Mouse (Mus musculus): ENCODE measurements at regions not wholly inside any gene's neighbourhood (a gene's known extent, or its start where the extent isn't known, plus 50 kb on each side); places are given as distances from the start of the nearest gene placed in this dataset.

GRCm38 (mm10) chr12:26635665-26636241 is 166.7 kb downstream of the Cmpk2 start:
- DNase-seq (ENCODE audit: low read depth, low spot score): no peak

DNA sequence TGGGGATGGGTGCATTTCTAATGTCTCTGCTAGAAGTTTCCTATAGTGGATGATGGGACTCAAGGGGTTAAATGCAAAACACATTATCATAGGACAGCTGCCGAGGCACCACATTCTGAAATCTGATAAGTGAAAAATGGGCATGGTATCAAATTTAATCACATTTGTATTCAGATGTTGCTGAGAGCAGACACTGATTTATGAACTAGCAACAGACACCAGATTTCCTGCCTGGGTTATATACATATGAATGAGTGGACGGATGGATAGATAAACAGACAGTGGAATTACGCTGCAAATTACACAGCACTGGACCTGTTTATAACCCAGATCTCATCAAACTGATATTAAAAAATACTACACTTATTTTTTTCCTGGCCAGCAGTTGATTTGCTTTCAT is 166.2 kb downstream of the Cmpk2 start:
- DNase-seq (ENCODE audit: low read depth, low spot score): no peak

GRCm38 (mm10) chr12:26631795-26632122 is 162.8 kb downstream of the Cmpk2 start:
- DNase-seq (ENCODE audit: low read depth, low spot score): no peak

- DNase-seq (ENCODE audit: low read depth, low spot score): no peak
Observed at GRCm38 (mm10) chr12:26631111-26631794, 162.2 kb downstream of the Cmpk2 start.

- DNase-seq (ENCODE audit: low read depth, low spot score): no peak
Observed at GRCm38 (mm10) chr12:26621135-26621932, 152.3 kb downstream of the Cmpk2 start.

GRCm38 (mm10) chr12:26620501-26621134 is 151.6 kb downstream of the Cmpk2 start:
- DNase-seq (ENCODE audit: low read depth, low spot score): no peak

- DNase-seq (ENCODE audit: low read depth, low spot score): no peak
Observed at GRCm38 (mm10) chr12:26617969-26618368, 149.0 kb downstream of the Cmpk2 start.

DNA sequence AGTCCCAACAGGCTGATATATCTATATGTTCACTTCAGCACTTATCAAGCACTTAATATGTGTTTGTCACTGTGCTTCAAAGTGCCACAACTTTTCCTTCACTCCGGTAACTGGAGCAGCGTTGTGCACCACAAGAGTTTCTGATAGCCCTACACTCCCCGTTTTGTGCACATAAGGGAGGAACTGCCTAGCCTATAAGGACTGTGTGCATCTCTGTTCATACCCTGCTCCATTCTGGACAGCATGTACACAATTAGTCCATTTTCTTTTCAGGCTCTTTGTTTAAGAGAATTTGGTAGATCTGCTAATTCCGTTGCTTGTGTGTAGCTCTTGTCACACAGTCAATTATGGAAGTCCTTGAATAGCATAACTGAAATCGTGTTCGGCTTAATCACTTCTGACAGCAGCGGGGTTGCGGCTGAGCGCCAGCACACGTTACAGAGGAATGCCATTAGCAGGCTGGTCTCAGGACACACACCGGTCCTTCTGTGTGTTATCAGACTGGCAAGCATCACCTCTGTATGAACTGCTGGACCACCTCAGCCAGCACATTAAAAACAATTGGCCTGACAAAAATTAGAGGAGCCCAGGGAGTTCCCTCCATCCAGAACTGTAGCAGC is 144.2 kb downstream of the Cmpk2 start:
- DNase-seq (ENCODE audit: low read depth, low spot score): no peak

DNA sequence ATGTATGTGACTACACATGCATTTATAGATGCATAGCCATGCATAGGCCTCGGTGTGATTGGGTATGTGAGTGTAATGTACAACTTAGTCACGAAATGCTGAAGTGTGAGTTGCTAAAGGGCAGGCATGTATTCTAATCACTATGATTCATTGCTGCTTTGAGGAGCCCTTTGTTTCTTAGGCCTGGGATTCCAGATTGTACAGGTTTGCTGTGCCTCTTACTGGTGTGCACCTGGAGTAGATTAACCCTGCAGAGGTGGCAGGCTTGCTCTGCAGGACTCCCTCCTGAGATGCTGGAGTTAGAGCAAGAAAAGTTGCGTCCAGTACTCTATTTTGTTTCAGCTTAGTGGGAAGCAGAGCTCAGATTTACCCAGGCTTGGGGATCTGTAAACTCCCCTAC is 141.1 kb downstream of the Cmpk2 start:
- DNase-seq (ENCODE audit: low read depth, low spot score): no peak

DNA sequence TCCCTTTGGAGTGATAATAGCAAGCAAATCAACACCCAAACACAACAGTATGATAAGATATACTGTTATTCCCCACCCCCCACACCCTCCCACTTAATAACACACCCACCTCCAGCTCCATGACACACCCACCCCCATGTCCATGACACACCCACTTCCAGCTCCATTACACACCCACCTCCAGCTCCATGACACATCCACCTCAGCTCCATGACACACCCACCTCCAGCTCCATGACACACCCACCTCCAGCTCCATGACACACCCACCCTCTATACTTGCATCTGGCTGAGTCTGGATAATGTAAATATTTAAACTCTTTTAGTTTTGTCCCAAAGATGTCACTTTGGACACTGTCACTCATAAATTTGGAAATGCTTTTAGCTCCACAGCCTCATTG is 129.5 kb downstream of the Cmpk2 start:
- no peak for DNase-seq (ENCODE audit: low read depth, low spot score)

DNA sequence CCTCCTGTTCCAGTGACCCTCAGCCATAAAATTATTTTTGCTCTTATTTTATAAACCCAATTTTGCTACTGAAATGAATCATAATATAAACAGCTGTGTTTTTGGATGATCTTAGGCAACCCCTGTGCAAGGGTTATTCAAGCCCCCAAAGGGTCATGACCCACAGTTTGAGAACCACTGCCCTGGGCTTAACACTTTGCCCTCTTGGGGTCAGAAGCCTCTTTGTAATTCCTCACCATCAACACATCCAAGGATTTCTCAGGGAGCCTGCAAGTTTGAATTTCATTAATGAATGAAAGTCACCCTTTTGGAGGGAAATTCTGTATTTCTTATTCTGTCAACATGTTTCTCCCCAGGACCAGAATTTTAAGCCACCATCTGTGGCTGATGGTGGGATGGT is 123.1 kb downstream of the Cmpk2 start:
- no peak for DNase-seq (ENCODE audit: low read depth, low spot score)

GRCm38 (mm10) chr12:26589091-26589490 is 120.1 kb downstream of the Cmpk2 start:
- DNase-seq (ENCODE audit: low read depth, low spot score): no peak

- DNase-seq (ENCODE audit: low read depth, low spot score): no peak
Observed at GRCm38 (mm10) chr12:26577438-26577837, 108.4 kb downstream of the Cmpk2 start.

DNA sequence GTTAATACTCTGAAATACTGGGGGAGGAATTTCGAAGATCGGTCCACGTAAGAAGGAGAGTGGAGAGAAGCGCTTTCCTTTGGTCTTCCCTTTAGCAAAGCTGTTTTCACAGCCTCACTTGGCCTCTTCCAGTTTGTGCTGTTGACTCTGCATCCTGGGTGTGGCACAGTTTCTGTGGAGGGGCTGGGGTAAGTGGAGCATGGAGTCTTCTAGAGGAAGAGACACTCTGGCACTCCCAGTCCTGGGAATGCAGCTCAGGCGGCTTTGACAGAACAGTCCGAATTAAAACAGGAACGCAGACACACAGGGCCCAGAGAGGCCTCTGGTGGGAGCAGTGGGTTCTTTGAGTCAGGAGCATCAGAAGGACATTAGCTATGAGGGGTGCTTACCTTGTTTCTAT is 102.6 kb downstream of the Cmpk2 start:
- DNase-seq (ENCODE audit: low read depth, low spot score): no peak

- DNase-seq (ENCODE audit: low read depth, low spot score): no peak
Observed at GRCm38 (mm10) chr12:26567435-26567834, 98.4 kb downstream of the Cmpk2 start.

- no peak for DNase-seq (ENCODE audit: low read depth, low spot score)
Observed at GRCm38 (mm10) chr12:26562858-26563257, 93.9 kb downstream of the Cmpk2 start.

DNA sequence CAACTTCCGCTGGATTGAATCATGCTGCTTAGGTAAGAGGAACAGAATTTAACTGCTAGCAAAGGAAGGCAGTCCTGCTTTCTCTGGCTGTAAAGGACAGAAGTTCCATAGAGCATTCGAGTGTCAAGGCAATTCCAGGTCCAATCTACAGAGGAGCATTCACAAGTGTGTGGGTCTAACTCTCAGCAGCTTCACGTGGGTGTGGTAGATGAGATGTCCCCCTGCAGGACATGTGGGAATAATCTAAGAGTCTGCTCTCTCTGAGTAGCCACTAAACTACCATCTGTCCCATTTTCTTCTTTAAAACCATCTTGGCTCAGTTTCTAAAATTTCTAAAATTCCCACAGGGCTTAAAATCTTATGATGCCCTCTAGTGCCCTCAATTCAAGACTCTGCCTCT is 90.6 kb downstream of the Cmpk2 start:
- DNase-seq (ENCODE audit: low read depth, low spot score): no peak

GRCm38 (mm10) chr12:26557411-26557810 is 88.4 kb downstream of the Cmpk2 start:
- no peak for DNase-seq (ENCODE audit: low read depth, low spot score)

- DNase-seq (ENCODE audit: low read depth, low spot score): no peak
Observed at GRCm38 (mm10) chr12:26551168-26551926, 82.3 kb downstream of the Cmpk2 start.

DNA sequence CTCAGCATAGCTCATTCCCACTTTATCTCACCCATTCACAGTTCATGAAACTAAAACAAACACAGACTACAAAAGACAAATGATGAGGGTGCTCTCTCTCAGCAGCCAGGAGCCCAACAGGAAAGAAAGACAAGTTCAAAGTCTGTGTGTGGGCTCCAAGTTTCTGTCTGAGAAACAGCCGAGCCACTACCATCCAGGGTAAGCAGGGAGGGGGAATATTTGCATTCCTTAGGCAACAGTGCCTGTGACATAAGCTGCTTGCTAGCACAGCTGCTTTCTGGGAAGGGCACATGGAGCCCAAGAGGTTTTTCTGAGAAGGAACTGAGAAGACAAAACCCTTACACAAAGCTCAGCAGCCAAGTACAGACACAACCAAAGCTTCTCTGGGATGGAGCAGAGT is 78.5 kb downstream of the Cmpk2 start:
- no peak for DNase-seq (ENCODE audit: low read depth, low spot score)

DNA sequence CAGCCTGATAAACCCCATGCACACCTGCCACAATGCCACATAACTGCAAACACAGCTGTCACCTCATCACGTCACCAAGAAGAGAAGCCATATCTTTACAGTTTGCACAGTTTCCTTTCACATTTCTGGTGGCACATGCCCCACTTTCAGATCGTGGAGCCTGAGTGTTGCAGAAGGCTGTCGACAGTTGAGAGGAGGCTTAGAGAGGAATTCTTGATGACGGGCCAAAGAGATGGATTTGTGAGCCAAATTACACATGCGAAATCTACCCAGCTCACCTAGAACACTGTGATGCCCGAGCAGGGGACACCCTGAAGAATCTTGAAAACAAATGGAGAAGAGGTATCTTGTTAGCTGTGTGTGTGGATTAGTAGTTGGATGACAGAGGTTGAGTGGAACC is 77.4 kb downstream of the Cmpk2 start:
- no peak for DNase-seq (ENCODE audit: low read depth, low spot score)
